ENCODE assay signal across 9 mouse cellular contexts in the genomic region with DNA sequence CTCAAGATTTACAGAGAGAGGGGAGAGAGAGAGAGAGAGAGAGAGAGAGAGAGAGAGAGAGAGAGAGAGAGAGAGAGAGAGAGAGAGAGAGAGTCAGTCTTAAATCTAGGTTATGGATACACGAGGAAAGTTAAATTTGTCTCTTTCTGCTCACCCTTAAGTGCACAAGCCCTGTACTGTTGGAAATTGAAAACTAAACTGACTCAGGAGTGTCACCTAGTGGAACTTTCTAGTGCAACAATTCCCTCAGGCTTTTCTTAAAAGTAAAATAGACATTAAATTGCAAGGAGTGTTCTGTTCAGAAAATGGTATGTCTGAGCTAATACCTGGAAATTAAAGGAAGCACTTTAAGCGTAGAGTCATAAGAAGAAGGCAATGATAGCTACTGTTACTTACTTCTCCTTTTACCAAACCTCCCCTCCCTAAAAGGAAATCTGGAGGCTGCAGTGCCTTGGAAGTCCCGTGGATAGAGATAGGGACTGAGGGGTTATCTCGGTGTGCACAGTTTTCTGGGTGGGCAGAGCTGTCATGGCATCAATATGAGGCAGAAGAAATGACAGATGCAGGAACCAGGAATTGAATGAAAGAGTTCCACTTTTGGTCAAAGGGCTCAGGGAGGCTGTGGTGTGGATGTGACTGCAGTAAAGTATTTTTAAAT.
DNase-seq lines count a peak whose midpoint lies in the region; ATAC-seq lines count a peak whose summit lies in the region.
"Had no signal": no experiment of that assay in that cellular context is flagged by ENCODE, and none has a peak within 500 bp of the region (broad histone marks: within the 10 kb centered on the region; RNA-seq: fewer than 3 reads in every experiment).

No protein-coding gene starts in this region.

- WGBS in hindbrain, embryonic 16.5 days = 66% methylated on average over 4 of the region's 4 CpGs
- WGBS in hindbrain, embryonic 13.5 days = 64% methylated on average over 4 of the region's 4 CpGs
- 65% methylated on average over 4 of the region's 4 CpGs for WGBS in forebrain, embryonic 16.5 days

- H3K4me1 ChIP-seq in hindbrain, embryonic 16.5 days (ENCODE audit: control insufficient read depth, insufficient read depth, low read depth, low read length) = no peaks in the 10 kb centered on the region
- H3K4me1 ChIP-seq in hindbrain, embryonic 13.5 days (replicated peaks) = no peaks in the 10 kb centered on the region
- no peaks in the 10 kb centered on the region for H3K4me1 ChIP-seq in forebrain, embryonic 16.5 days (replicated peaks; ENCODE audit: control insufficient read depth, insufficient read depth, low read length)

- no peak overlapping the region for H3K4me3 ChIP-seq in hindbrain, embryonic 16.5 days (ENCODE audit: low read length)
- H3K4me3 ChIP-seq in hindbrain, embryonic 13.5 days = no peak overlapping the region
- H3K4me3 ChIP-seq in forebrain, embryonic 16.5 days (replicated peaks; ENCODE audit: low read length) = no peak overlapping the region

- peak; percentile 16 for DNase-seq in 3T3-L1 (ENCODE audit: low read depth, low spot score)
- peak; percentile 73 for DNase-seq in MEL-GATA-1-ER (ENCODE audit: extremely low read depth, low read depth)
- no peak for DNase-seq in gastrocnemius, postnatal 14 days
- no peak for DNase-seq in gastrocnemius, postnatal 10 days
- no peak for DNase-seq in ovary, postnatal 10 days (ENCODE audit: low spot score)
- DNase-seq: kidney, adult 11 months had no signal

- no peaks in the 10 kb centered on the region for H3K9me3 ChIP-seq in hindbrain, embryonic 16.5 days (ENCODE audit: control insufficient read depth, low read length)
- no peaks in the 10 kb centered on the region for H3K9me3 ChIP-seq in hindbrain, embryonic 13.5 days
- H3K9me3 ChIP-seq in forebrain, embryonic 16.5 days (ENCODE audit: control insufficient read depth, low read length) = no peaks in the 10 kb centered on the region

- H3K27ac ChIP-seq in hindbrain, embryonic 16.5 days (ENCODE audit: low read depth, low read length) = no peak overlapping the region
- no peak overlapping the region for H3K27ac ChIP-seq in hindbrain, embryonic 13.5 days
- H3K27ac ChIP-seq in forebrain, embryonic 16.5 days (ENCODE audit: low read length) = no peak overlapping the region

- H3K4me2 ChIP-seq in hindbrain, embryonic 16.5 days (ENCODE audit: low read length) = no peak overlapping the region
- no peak overlapping the region for H3K4me2 ChIP-seq in hindbrain, embryonic 13.5 days
- no peak overlapping the region for H3K4me2 ChIP-seq in forebrain, embryonic 16.5 days (ENCODE audit: low read length)

- H3K9ac ChIP-seq in hindbrain, embryonic 16.5 days (ENCODE audit: low read depth, low read length) = no peak overlapping the region
- no peak overlapping the region for H3K9ac ChIP-seq in hindbrain, embryonic 13.5 days
- H3K9ac ChIP-seq in forebrain, embryonic 16.5 days (replicated peaks; ENCODE audit: low read depth, low read length) = no peak overlapping the region

- intact Hi-C loops in gastrocnemius, postnatal 14 days (cut with DNase I; ENCODE audit: low total_unique reads) = no loop called here

- no peaks in the 10 kb centered on the region for H3K27me3 ChIP-seq in hindbrain, embryonic 16.5 days (replicated peaks; ENCODE audit: control insufficient read depth, insufficient read depth, low read length)
- no peaks in the 10 kb centered on the region for H3K27me3 ChIP-seq in hindbrain, embryonic 13.5 days
- no peaks in the 10 kb centered on the region for H3K27me3 ChIP-seq in forebrain, embryonic 16.5 days (replicated peaks; ENCODE audit: control insufficient read depth, insufficient read depth, low read length)

- H3K36me3 ChIP-seq in hindbrain, embryonic 16.5 days (ENCODE audit: control insufficient read depth, insufficient read depth, low read length) = no peaks in the 10 kb centered on the region
- H3K36me3 ChIP-seq in hindbrain, embryonic 13.5 days = no peaks in the 10 kb centered on the region
- H3K36me3 ChIP-seq in forebrain, embryonic 16.5 days (ENCODE audit: control insufficient read depth, insufficient read depth) = no peaks in the 10 kb centered on the region

- peak; percentile 34; the same call in 1 of the 2 replicates for ATAC-seq in hindbrain, embryonic 16.5 days
- ATAC-seq in hindbrain, embryonic 13.5 days (ENCODE audit: low FRiP score) = no peak
- peak; percentile 52; the same call in 1 of the 2 replicates for ATAC-seq in forebrain, embryonic 16.5 days

Comparison
In these comparisons a context has a peak if more than half of its experiments do, and no peak if none do; other contexts are left out.
1. DNase-seq: peak in 3T3-L1 (single experiment) and MEL-GATA-1-ER (single experiment); none in gastrocnemius, postnatal 14 days (single experiment), gastrocnemius, postnatal 10 days (single experiment) and ovary, postnatal 10 days (single experiment).